Mouse (Mus musculus) midbrain, embryonic 12.5 days (tissue): ENCODE measurements around the gene Elovl7. TPM values are rescaled to one million over a fixed set of nuclear protein-coding genes. Genes with fewer than 3 reads are reported as not detected.
A peak's percentile ranks its signal among the peaks of the same experiment; 100 is the strongest.

ENCODE experiments used
- ATAC-seq: fragments of 200-750 bp; cut with Nextera tagmentation; 2 replicates; pipeline ENCODE4 v1.8.0; 2017; ENCODE audit warnings: low read depth, moderate TSS enrichment, moderate library complexity; ENCODE audit not compliant: low FRiP score
- H3K27ac ChIP-seq: fragments of 300-500 bp; sonication (generic); replicated peaks from 2 replicates; pipeline ENCODE4 v1.5.1; 2016; ENCODE audit warnings: mild to moderate bottlenecking
- H3K27me3 ChIP-seq: fragments of 300-500 bp; sonication (generic); 2 replicates; pipeline ENCODE4 v1.6.1; 2016; ENCODE audit warnings: mild to moderate bottlenecking
- H3K36me3 ChIP-seq: fragments of 300-500 bp; sonication (generic); 2 replicates; pipeline ENCODE4 v1.6.1; 2016
- H3K4me1 ChIP-seq: fragments of 300-500 bp; sonication (generic); 2 replicates; pipeline ENCODE4 v1.6.1; 2016
- H3K4me2 ChIP-seq: fragments of 300-500 bp; sonication (generic); replicated peaks from 2 replicates; pipeline ENCODE4 v1.6.1; 2016; ENCODE audit warnings: mild to moderate bottlenecking, moderate library complexity
- H3K4me3 ChIP-seq: fragments of 300-500 bp; sonication (generic); 2 replicates; pipeline ENCODE4 v1.5.1; 2016; ENCODE audit warnings: mild to moderate bottlenecking
- H3K9ac ChIP-seq: fragments of 300-500 bp; sonication (generic); replicated peaks from 2 replicates; pipeline ENCODE4 v1.6.1; 2016; ENCODE audit warnings: mild to moderate bottlenecking, moderate library complexity
- H3K9me3 ChIP-seq: fragments of 300-500 bp; sonication (generic); 2 replicates; pipeline ENCODE4 v1.6.1; 2016; ENCODE audit warnings: mild to moderate bottlenecking
- WGBS: fragments of 180-500 bp; shearing (Covaris S2); methylation state at CpG from one replicate; pipeline ENCODE4 v1.1.7; 2016; 5-methylcytosine and 5-hydroxymethylcytosine counted together
- polyA plus RNA-seq: library from polyadenylated mRNA; unstranded; fragments of >200 nt; fragmentation: Nextera tagmentation; extraction: Ambion mirVana; gene quantifications from 2 replicates; pipeline ENCODE4 v1.2.1, GENCODE M21; 2016

Gene Elovl7
- polyA plus RNA-seq, 1 experiment from 2014 or later, result 0.85 TPM

DNA sequence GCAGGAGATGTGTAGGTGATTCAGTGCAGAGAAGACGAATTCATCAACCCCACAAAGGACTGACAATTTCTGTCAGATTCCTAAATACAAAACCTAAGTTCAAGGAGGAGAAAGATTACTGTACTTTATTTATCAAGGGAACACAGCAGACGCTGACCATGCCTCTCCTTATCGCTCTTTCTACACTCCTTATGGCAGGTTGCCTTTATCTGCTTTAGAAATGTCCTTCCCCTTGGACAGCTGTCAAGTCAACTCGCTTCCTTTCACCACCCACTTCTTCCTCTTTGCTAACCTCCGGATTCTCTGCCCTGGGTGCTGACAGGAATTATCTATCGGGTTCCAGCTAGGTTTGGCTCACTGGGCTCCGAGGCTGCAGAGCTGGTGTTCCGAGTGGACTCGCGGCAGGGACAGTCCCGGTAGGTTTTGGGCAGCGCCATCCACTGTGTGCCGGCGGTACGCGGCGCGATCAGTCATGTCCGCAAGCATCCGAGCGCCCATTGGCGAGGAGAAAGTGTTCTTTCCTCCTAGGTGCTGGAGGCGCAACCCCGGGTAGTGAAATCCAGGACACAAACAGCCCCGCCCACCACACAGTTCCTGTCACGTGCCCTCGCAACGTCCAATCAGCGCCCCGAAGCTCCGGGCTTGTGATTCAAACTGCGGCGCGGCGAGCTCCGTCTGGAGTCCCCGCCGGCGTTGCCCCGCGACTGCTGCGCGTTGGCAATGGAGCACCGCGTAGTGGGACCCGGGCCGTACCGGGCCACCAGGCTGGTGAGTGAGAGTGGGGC, 101.7 kb downstream of the Elovl7 start, which contains the start of gene Depdc1b:
Gene Depdc1b, plus strand, starts transcription at position 631 of the 785 bp plus-strand sequence.
- Histone ChIP-seq H3K4me1 (peaks cover 15% of the 10 kb centered on the region), H3K4me3 (peak within 1 kb of the TSS; percentile 86), H3K9ac (peak within 1 kb of the TSS; percentile 75), H3K27me3 (no peaks in the 10 kb centered on the region), H3K36me3 (no peaks in the 10 kb centered on the region), H3K4me2 (peak within 1 kb of the TSS; percentile 89), H3K27ac (peak within 1 kb of the TSS; percentile 70), H3K9me3 (no peaks in the 10 kb centered on the region)
- WGBS, result 1% methylated on average over 48 of the region's 48 CpGs
- peak; percentile 99 for ATAC-seq

DNA sequence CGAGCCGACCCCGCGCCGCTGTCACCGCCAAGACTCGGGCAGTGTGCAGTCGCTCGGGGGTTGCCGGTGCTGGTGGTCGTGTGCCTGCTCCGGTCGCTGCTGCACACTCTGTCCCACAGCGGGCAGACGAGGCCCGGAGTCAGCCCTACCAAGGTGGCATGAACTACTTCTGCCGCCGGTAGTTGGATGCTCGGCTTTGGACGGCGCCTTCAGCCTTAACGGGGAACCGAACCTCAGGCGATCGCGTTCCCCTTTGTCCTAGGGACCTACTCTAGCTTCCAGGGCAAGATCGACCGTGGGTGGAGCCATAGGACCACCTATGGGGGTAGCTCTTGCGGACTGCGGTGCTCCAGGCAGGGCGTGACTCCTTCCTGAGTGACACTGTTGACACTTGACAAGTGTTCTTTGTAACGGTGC, 102.3 kb downstream of the Elovl7 start:
- no peak overlapping the region for H3K27ac ChIP-seq
- ATAC-seq, result peak; percentile 70
- H3K36me3 ChIP-seq, result no peaks in the 10 kb centered on the region

DNA sequence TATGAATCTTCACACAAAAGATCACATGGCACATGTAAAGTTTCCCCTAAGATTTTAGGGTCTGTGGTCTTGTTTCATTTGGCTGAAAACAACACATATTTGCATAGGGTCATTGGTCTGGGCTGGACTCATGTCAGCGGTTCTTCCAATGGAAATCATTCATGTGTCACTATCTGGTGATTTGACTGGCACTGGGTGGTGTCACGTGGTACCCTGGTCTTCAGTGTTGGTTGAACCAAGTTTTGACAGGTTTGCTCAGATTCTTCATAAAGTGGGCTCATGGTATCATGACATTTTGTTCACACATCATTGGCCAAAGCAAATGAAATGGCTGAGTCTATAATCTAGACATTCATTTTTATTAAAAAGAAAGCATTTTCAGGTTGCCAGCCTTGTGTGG, 103.2 kb downstream of the Elovl7 start:
- WGBS, result 89% methylated on average over 2 of the region's 2 CpGs
- ATAC-seq, result no peak
- no peak overlapping the region for H3K9ac ChIP-seq

More for the DNA sequence above, 102.3 kb downstream of the Elovl7 start:
- under 1% methylated on average over 32 of the region's 32 CpGs for WGBS
- Histone ChIP-seq H3K4me1 (peaks cover 15% of the 10 kb centered on the region), H3K4me3 (peak overlapping the region; percentile 86), H3K4me2 (peak overlapping the region; percentile 89), H3K9me3 (no peaks in the 10 kb centered on the region), H3K9ac (peak overlapping the region; percentile 75), H3K27me3 (no peaks in the 10 kb centered on the region)

DNA sequence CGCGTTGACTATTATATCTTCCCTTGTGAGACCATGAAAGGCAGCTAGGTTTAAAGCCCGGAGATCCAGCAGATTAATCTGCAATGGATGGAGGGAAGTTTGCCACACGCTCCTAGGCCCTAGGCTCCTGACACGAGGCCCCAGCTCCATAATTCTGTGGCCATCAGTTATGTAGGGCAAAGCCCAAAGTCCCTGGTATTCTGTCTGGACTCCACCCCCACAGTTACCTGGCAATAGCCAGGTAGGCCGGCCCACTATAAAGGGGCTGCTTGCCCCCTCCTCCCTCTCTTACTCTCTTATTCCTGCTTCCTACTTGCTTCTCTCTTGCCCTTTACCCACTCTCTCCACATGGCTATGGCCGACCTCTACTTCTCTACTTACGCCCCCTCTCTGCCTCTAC, 104.8 kb downstream of the Elovl7 start:
- no peak overlapping the region for H3K4me3 ChIP-seq
- 97% methylated on average over 8 of the region's 8 CpGs for WGBS
- H3K9ac ChIP-seq, result no peak overlapping the region
- no peak overlapping the region for H3K4me2 ChIP-seq
- no peak for ATAC-seq
- H3K36me3 ChIP-seq, result peaks cover 2% of the 10 kb centered on the region; the same call in 1 of the 2 replicates
- H3K9me3 ChIP-seq, result no peaks in the 10 kb centered on the region
- H3K4me1 ChIP-seq, result peaks cover 15% of the 10 kb centered on the region
- no peaks in the 10 kb centered on the region for H3K27me3 ChIP-seq
- no peak overlapping the region for H3K27ac ChIP-seq

More for the DNA sequence above, 103.2 kb downstream of the Elovl7 start:
- Histone ChIP-seq H3K9me3 (no peaks in the 10 kb centered on the region), H3K36me3 (no peaks in the 10 kb centered on the region), H3K4me2 (peak overlapping the region; percentile 89), H3K27me3 (no peaks in the 10 kb centered on the region), H3K4me1 (peaks cover 15% of the 10 kb centered on the region), H3K27ac (no peak overlapping the region), H3K4me3 (peak overlapping the region; percentile 86)

DNA sequence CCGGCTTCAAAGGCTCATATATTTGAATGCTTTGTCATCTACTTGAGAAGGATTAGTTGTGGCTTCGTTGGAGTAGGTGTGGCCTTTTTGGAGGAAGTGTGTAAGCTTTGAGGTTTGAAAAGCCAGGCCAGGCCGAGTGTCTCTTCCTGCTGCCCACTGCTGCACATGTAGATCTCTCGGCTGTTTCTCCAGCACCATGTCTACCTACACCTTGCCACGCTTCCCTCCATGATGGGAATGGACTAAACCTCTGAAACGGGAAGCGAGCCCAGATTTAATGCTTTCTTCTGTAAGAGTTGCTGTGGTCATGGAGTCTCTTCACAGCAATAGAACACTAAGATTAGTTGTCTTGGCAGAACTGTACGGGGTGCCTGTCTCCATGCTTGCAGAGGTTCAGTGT, 106.0 kb downstream of the Elovl7 start:
- Histone ChIP-seq H3K4me1 (peaks cover 15% of the 10 kb centered on the region), H3K4me3 (no peak overlapping the region), H3K36me3 (peaks cover 12% of the 10 kb centered on the region; the same call in 1 of the 2 replicates), H3K9me3 (no peaks in the 10 kb centered on the region), H3K4me2 (no peak overlapping the region), H3K9ac (no peak overlapping the region), H3K27ac (no peak overlapping the region), H3K27me3 (no peaks in the 10 kb centered on the region)
- no peak for ATAC-seq
- 90% methylated on average over 8 of the region's 8 CpGs for WGBS

DNA sequence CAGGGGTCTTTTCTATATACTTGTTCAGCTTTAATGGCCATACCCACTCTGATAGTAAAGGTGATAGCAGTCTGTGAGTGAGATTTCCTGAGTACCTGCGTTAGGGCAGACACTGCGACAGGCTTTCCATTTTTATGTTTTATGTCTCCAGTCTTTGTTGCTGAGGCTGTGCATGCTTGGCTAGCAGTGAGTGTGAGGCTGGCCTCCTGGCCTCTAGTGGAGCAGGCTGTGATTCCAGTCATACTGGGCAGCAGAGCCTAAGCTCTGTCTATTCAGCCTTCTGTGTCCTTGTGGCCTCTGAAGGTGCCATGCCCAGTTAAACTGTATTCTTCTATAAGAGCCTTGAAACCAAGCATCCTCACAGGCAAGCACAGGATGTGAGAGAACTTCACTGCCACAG, 108.3 kb downstream of the Elovl7 start:
- no peaks in the 10 kb centered on the region for H3K9me3 ChIP-seq
- no peak overlapping the region for H3K4me3 ChIP-seq
- no peak for ATAC-seq
- no peak overlapping the region for H3K4me2 ChIP-seq
- H3K36me3 ChIP-seq, result peaks cover 12% of the 10 kb centered on the region; the same call in 1 of the 2 replicates
- no peak overlapping the region for H3K27ac ChIP-seq
- 89% methylated on average over 2 of the region's 2 CpGs for WGBS
- H3K4me1 ChIP-seq, result no peaks in the 10 kb centered on the region
- H3K9ac ChIP-seq, result no peak overlapping the region
- no peaks in the 10 kb centered on the region for H3K27me3 ChIP-seq

DNA sequence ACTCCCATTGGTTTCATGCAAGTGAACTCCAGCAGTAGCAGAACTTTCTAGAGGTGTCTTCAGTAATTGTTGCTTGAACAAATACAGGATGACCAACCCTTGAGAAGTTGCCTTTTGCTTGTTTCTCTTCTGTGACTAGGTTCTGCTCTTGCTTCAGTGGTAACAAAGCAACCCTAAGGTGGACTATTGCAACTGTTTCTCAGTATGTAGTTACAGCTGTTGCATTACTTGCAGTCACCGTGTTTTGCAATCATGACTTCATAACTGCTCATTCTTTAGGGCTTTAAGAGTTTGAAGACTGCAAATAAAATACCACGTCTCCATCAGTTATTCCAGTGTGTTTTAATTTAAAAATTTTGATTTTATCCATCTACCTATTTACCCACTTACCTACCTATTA, 109.1 kb downstream of the Elovl7 start:
- H3K9ac ChIP-seq, result no peak overlapping the region
- no peak for ATAC-seq
- no peaks in the 10 kb centered on the region for H3K4me1 ChIP-seq
- H3K9me3 ChIP-seq, result no peaks in the 10 kb centered on the region
- H3K27ac ChIP-seq, result no peak overlapping the region
- H3K36me3 ChIP-seq, result peaks cover 12% of the 10 kb centered on the region; the same call in 1 of the 2 replicates
- no peaks in the 10 kb centered on the region for H3K27me3 ChIP-seq
- no peak overlapping the region for H3K4me2 ChIP-seq
- H3K4me3 ChIP-seq, result no peak overlapping the region
- 95% methylated on average over 2 of the region's 2 CpGs for WGBS

DNA sequence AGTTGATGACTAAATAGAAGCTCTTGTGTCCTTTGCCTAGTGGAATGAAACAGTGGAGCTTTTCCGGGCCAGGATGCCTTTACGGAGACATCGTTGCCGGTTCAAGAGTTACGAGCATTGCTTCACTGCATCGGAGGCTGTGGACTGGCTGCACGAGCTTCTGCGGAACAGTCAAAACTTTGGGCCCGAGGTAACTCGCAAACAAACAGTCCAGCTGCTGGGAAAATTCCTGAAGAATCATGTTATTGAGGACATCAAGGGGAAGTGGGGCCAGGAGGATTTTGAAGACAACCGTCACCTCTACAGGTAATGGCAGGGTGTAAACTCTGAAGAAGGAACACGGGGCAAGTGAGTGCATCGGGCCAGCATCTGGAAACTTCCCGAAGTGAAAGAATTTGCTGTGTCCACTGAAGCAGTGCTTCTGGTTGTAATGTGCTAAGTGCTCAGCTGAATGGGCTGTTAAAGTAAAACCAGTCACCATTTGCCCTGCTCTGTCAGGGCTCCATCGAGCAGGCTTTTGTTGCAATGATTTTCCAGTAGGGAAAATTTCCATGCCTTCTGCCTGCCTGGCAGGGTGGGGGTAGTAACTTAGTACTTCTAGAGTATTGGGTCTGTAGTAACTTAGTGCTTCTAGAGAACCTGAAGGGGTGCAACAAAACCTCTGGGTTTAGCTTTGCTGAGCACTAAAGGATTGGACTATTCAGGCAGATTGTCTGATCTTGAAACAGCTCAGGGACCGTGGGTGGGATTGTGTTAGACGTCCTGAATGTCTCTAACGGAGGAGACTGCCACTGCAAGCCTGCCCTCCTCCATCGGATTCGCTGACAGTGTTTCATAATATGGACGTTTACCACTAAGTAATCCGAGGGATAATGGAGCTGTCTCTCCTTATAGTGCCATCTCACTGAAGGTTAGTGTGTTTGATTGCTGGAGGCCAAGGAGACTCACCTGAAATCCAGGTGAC, 109.9 kb downstream of the Elovl7 start:
- 94% methylated on average over 22 of the region's 22 CpGs for WGBS
- H3K4me2 ChIP-seq, result no peak overlapping the region
- H3K4me3 ChIP-seq, result no peak overlapping the region
- H3K9me3 ChIP-seq, result no peaks in the 10 kb centered on the region
- peaks cover 12% of the 10 kb centered on the region; the same call in 1 of the 2 replicates for H3K36me3 ChIP-seq
- no peak for ATAC-seq
- no peak overlapping the region for H3K27ac ChIP-seq
- no peak overlapping the region for H3K9ac ChIP-seq
- no peaks in the 10 kb centered on the region for H3K27me3 ChIP-seq
- H3K4me1 ChIP-seq, result no peaks in the 10 kb centered on the region

DNA sequence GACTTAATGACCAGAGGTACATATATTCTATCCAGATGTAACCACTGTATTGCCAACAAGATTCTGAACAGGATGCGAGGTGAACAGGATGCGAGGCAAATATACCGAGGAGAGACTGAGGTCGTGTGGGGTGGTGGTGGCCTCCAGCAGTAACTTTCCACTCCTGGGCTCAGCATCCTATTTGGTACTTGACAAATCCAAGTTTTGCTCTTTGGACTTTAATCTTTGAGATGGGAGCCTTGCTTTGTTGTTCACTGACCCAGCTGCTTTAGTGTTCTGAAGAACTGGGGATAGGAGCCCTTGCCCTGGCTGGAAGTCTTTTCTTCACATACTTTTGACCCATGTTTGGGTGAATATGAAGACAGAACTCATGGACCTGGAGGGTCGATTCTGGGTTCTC, 111.7 kb downstream of the Elovl7 start:
- Histone ChIP-seq H3K36me3 (peaks cover 12% of the 10 kb centered on the region; the same call in 1 of the 2 replicates), H3K27me3 (no peaks in the 10 kb centered on the region), H3K9me3 (no peaks in the 10 kb centered on the region), H3K27ac (no peak overlapping the region), H3K4me1 (no peaks in the 10 kb centered on the region), H3K4me3 (no peak overlapping the region), H3K9ac (no peak overlapping the region), H3K4me2 (no peak overlapping the region)
- ATAC-seq, result no peak
- 94% methylated on average over 5 of the region's 5 CpGs for WGBS

DNA sequence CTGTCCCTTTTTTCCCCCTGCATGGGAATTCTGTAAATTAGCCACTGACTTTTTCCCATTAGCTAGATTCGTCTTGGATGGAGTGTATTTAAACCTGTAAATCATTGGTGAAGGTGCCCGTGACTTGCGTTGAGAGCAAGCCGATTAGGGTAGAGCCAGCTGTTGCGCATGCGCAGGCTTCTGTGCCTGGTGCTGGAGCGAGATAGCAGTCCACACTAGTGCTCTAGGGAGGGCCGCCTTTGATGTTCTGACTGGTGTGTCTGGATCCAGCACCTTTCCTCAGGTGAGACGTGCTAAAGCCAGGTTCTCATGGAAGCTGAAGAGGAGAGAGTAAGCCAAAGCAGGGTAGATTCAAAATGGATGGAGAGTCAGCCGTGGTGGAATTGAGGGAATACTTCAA, 112.1 kb downstream of the Elovl7 start:
- Histone ChIP-seq H3K27me3 (no peaks in the 10 kb centered on the region), H3K9ac (no peak overlapping the region), H3K27ac (no peak overlapping the region), H3K9me3 (no peaks in the 10 kb centered on the region), H3K4me3 (no peak overlapping the region), H3K4me2 (no peak overlapping the region), H3K36me3 (peaks cover 12% of the 10 kb centered on the region; the same call in 1 of the 2 replicates), H3K4me1 (no peaks in the 10 kb centered on the region)
- 95% methylated on average over 10 of the region's 10 CpGs for WGBS
- ATAC-seq, result no peak

DNA sequence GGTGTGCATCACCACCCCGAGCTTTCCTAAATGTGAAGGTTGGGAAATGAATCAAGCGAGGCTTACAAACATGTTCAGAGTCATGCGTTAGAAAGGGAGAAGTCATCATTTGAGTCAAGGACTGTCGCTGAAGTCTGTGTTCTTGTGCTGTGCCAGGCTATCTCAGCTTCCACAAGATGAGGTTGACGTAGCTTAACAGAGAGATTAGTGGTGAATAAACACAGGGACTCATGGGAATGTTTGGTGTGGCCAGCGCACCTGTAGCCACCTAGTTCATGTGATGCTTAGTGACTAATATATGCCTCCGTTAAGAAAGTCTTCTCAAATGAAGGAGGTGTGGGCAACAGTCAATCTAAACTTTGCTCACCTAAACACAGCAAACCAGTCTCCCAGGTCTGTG, 112.8 kb downstream of the Elovl7 start:
- Histone ChIP-seq H3K27ac (no peak overlapping the region), H3K9me3 (no peaks in the 10 kb centered on the region), H3K27me3 (no peaks in the 10 kb centered on the region), H3K4me3 (no peak overlapping the region), H3K4me2 (no peak overlapping the region), H3K4me1 (no peaks in the 10 kb centered on the region), H3K36me3 (peaks cover 18% of the 10 kb centered on the region; the same call in 1 of the 2 replicates), H3K9ac (no peak overlapping the region)
- no peak for ATAC-seq
- 90% methylated on average over 7 of the region's 7 CpGs for WGBS
